In genomic region chr3:63964100-63964921, GRCm38 (mm10) we compare ENCODE assay signal across 7 mouse cellular contexts. TPM values are rescaled to one million over a fixed set of nuclear protein-coding genes. Genes with fewer than 3 reads are reported as not detected.
DNase-seq lines count a peak whose midpoint lies in the region; ATAC-seq lines count a peak whose summit lies in the region.

Gene Slc33a1, minus strand, starts transcription at chr3:63964768.

- ATAC-seq in intestine, embryonic 16.5 days, result peak; percentile 97
- ATAC-seq in midbrain, embryonic 11.5 days (ENCODE audit: low FRiP score), result peak; percentile 96

- peaks cover 3% of the 10 kb centered on the region; the same call in 1 of the 2 replicates for H3K27me3 ChIP-seq in intestine, embryonic 16.5 days (replicated peaks; ENCODE audit: control insufficient read depth, insufficient read depth, low read length)
- H3K27me3 ChIP-seq in midbrain, embryonic 11.5 days (ENCODE audit: control insufficient read depth, insufficient read depth, low read length), result no peaks in the 10 kb centered on the region; the same call in 1 of the 2 replicates

- intact Hi-C loops in left cerebral cortex, postnatal 36 days (cut with DNase I), result no loop called here

- DNase-seq in adrenal gland, adult 8-10 months, result peak; percentile 99
- peak; percentile 97 for DNase-seq in embryo, embryonic 9.5 days (ENCODE audit: extremely low spot score)
- DNase-seq in gastrocnemius, postnatal 4 days (ENCODE audit: low spot score in 2 of 2), result peak; percentile 97 to 99
- DNase-seq in left cerebral cortex, postnatal 36 days (ENCODE audit: low spot score in 2 of 2), result peak; percentile 99 to 100
- DNase-seq in midbrain, embryonic 11.5 days (ENCODE audit: low spot score, missing footprints), result peak; percentile 100
- DNase-seq in skeletal muscle tissue, adult 2 months (ENCODE audit: low read depth, low spot score), result peak; percentile 100

- peak within 1 kb of the TSS; percentile 92 for H3K4me3 ChIP-seq in intestine, embryonic 16.5 days (ENCODE audit: low read length)
- peak within 1 kb of the TSS; percentile 69 for H3K4me3 ChIP-seq in midbrain, embryonic 11.5 days (ENCODE audit: low read depth, low read length)

- H3K4me2 ChIP-seq in intestine, embryonic 16.5 days (ENCODE audit: low read depth, low read length), result peak within 1 kb of the TSS; percentile 81
- H3K4me2 ChIP-seq in midbrain, embryonic 11.5 days, result peak within 1 kb of the TSS; percentile 85

- H3K27ac ChIP-seq in intestine, embryonic 16.5 days (ENCODE audit: low read length), result peak within 1 kb of the TSS; percentile 91
- H3K27ac ChIP-seq in midbrain, embryonic 11.5 days (ENCODE audit: low read depth, low read length), result peak within 1 kb of the TSS; percentile 47; the same call in 1 of the 2 replicates

- peaks cover 5% of the 10 kb centered on the region; the same call in 1 of the 2 replicates for H3K4me1 ChIP-seq in intestine, embryonic 16.5 days (ENCODE audit: control insufficient read depth, insufficient read depth, low read length)
- H3K4me1 ChIP-seq in midbrain, embryonic 11.5 days (ENCODE audit: control insufficient read depth, insufficient read depth, low read length), result peaks cover 13% of the 10 kb centered on the region

- peak within 1 kb of the TSS; percentile 91 for H3K9ac ChIP-seq in intestine, embryonic 16.5 days (ENCODE audit: low read depth, low read length)
- peak within 1 kb of the TSS; percentile 79 for H3K9ac ChIP-seq in midbrain, embryonic 11.5 days (ENCODE audit: low read length)

- no peaks in the 10 kb centered on the region for H3K9me3 ChIP-seq in intestine, embryonic 16.5 days (ENCODE audit: control insufficient read depth, low read length)
- H3K9me3 ChIP-seq in midbrain, embryonic 11.5 days (ENCODE audit: control insufficient read depth, low read length), result no peaks in the 10 kb centered on the region

- under 1% methylated on average over 69 of the region's 69 CpGs for WGBS in intestine, embryonic 16.5 days
- under 1% methylated on average over 69 of the region's 69 CpGs for WGBS in midbrain, embryonic 11.5 days

- H3K36me3 ChIP-seq in intestine, embryonic 16.5 days (ENCODE audit: control insufficient read depth, insufficient read depth, low read length), result no peaks in the 10 kb centered on the region
- no peaks in the 10 kb centered on the region for H3K36me3 ChIP-seq in midbrain, embryonic 11.5 days (ENCODE audit: control insufficient read depth, insufficient read depth, low read length)

RNA-seq across cellular contexts. Expression of gene Slc33a1, which starts in this region (rescaled TPM):
- 10 to 100 TPM; 38.4 to 52.0 (median 40.8) TPM for total RNA-seq in adrenal gland, adult 8-10 months (2022)
- total RNA-seq in gastrocnemius, postnatal 4 days (2021), result 10 to 100 TPM; 10.5 to 11.3 TPM
- 27.9 and 30.7 TPM in 2 replicates for polyA plus RNA-seq in intestine, embryonic 16.5 days (2015; fragmentation: Nextera tagmentation; extraction: Ambion mirVana)
- 10 to 100 TPM; 25.4 to 30.7 TPM for total RNA-seq in left cerebral cortex, postnatal 36 days (2021)
- polyA plus RNA-seq in midbrain, embryonic 11.5 days (2014; fragmentation: Nextera tagmentation; extraction: Ambion mirVana), result 11.3 and 12.4 TPM in 2 replicates

Comparison
In these comparisons a context has a peak if more than half of its experiments do, and no peak if none do; other contexts are left out.
1. Peak in every context shown above with its lines: DNase-seq, ATAC-seq, H3K4me3 ChIP-seq and H3K27ac ChIP-seq.